ENCODE assay signal across 23 mouse cellular contexts in the genomic region with DNA sequence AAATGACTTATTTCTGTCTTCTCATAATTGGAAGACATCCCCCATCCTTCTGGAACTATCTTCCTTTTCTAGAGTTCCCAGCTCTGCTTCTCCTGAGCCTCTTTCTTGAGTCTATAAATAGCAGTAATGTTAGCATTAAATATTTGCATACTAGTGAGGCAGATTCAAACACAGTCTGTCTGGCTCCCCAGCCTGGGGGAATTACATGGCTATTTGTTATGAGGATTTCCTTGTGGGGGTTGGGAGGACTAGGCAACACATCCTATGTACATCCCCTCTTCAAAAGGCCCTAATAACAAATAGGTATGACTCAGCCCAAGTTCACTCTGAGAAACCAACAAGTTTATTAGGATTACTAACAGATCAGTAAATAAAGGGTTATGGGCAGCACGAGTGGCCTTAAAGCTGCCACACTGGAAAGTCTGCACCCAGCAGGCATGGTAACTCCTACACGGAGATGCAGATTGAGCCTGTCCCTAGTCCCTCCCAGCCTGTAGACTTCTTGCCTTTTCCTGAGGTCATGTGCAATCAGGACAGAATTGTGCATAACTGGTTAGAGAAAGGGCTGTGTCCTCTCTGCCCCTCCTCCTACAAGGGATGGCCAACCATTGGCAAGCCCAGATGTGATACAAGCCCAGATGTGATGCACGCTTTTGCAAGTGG.
DNase-seq lines count a peak whose midpoint lies in the region; ATAC-seq and TF ChIP-seq lines count a peak whose summit lies in the region.
"Had no signal": no experiment of that assay in that cellular context is flagged by ENCODE, and none has a peak within 500 bp of the region (broad histone marks: within the 10 kb centered on the region; RNA-seq: fewer than 3 reads in every experiment).

No protein-coding gene starts in this region.

- H3K4me3 ChIP-seq in gastrocnemius, adult 2 months: no peak overlapping the region
- no peak overlapping the region for H3K4me3 ChIP-seq in heart, embryonic 14.5 days (ENCODE audit: control insufficient read depth in 1 of 2, insufficient read depth in 1 of 2, low read depth in 1 of 2, low read length in 2 of 2)
- no peak overlapping the region for H3K4me3 ChIP-seq in testis, adult 2 months (ENCODE audit: control insufficient read depth, low read depth, low read length)
- H3K4me3 ChIP-seq: neural tube, embryonic 13.5 days had no signal

- peaks cover 7% of the 10 kb centered on the region for H3K27me3 ChIP-seq in heart, embryonic 14.5 days (ENCODE audit: control insufficient read depth, insufficient read depth, low read length)
- no peaks in the 10 kb centered on the region for H3K27me3 ChIP-seq in testis, adult 2 months (ENCODE audit: control insufficient read depth, insufficient read depth, low read length)

- ATAC-seq in heart, embryonic 14.5 days (ENCODE audit: insufficient number of reproducible peaks, insufficient read depth, low FRiP score, low read depth): 0 out of 2 replicates have a peak, but pooled peaks have one; percentile 10
- ATAC-seq: forebrain, embryonic 16.5 days; hindbrain, embryonic 16.5 days had no signal

- H3K27ac ChIP-seq in gastrocnemius, adult 2 months: no peak overlapping the region
- H3K27ac ChIP-seq in heart, embryonic 14.5 days (replicated peaks in 1 of 2; ENCODE audit: control insufficient read depth in 1 of 2, insufficient read depth in 1 of 2, low read depth in 2 of 2, low read length in 2 of 2): 0 out of 4 replicates have a peak overlapping the region, but pooled peaks of 1 of the 2 experiments have one; percentile 12
- peak overlapping the region; percentile 37; the same call in 1 of the 2 replicates for H3K27ac ChIP-seq in testis, adult 2 months (ENCODE audit: control insufficient read depth, insufficient read depth, low read depth, low read length)
- H3K27ac ChIP-seq: liver, embryonic 14.5 days; neural tube, embryonic 13.5 days had no signal

- no peak for TF ChIP-seq POLR2A in testis, adult 2 months (IDR thresholded peaks at IDR 0.05; ENCODE audit: control insufficient read depth, low read depth, low read length)

- DNase-seq in gastrocnemius, adult 18-20 months (ENCODE audit: low spot score): peak; percentile 8
- no peak for DNase-seq in gastrocnemius, adult 2 months
- no peak for DNase-seq in heart, adult 9 months (ENCODE audit: low spot score in 2 of 2)
- DNase-seq in testis, postnatal 10 days (ENCODE audit: low spot score): no peak
- DNase-seq in kidney, adult 9 months: no peak
- no peak for DNase-seq in kidney, adult 8-10 months
- DNase-seq: adrenal gland, adult 8-10 months; cerebellum, adult 11-12 months; cerebellum, postnatal 25 days; heart, postnatal 36 days; kidney, adult 2 months; kidney, postnatal 36 days; layer of hippocampus, adult 9-11 months; lung, postnatal 4 days; right cerebral cortex, postnatal 14 days; thymus, adult 18-20 months had no signal

- no peak for TF ChIP-seq CTCF in gastrocnemius, adult 2 months (IDR thresholded peaks at IDR 0.05)
- TF ChIP-seq CTCF in testis, adult 2 months (IDR thresholded peaks at IDR 0.05; ENCODE audit: control insufficient read depth, insufficient read depth, insufficient replicate concordance, low read depth, low read length): no peak

- no peak overlapping the region for H3K4me2 ChIP-seq in heart, embryonic 14.5 days (ENCODE audit: low read length)
- H3K4me2 ChIP-seq: midbrain, embryonic 11.5 days; neural tube, embryonic 13.5 days had no signal

- H3K9me3 ChIP-seq in heart, embryonic 14.5 days (ENCODE audit: control insufficient read depth, low read length): no peaks in the 10 kb centered on the region
- H3K9me3 ChIP-seq: neural tube, embryonic 13.5 days had no signal

- peaks cover 10 to 25% of the 10 kb centered on the region in 2 experiments for H3K4me1 ChIP-seq in heart, embryonic 14.5 days (ENCODE audit: control insufficient read depth in 2 of 2, insufficient read depth in 2 of 2, low read length in 2 of 2)
- no peaks in the 10 kb centered on the region; the same call in 1 of the 2 replicates for H3K4me1 ChIP-seq in testis, adult 2 months (ENCODE audit: control insufficient read depth, insufficient read depth, low read length)

- no peaks in the 10 kb centered on the region for H3K36me3 ChIP-seq in heart, embryonic 14.5 days (ENCODE audit: control insufficient read depth, insufficient read depth, low read length)
- H3K36me3 ChIP-seq in testis, adult 2 months (ENCODE audit: control insufficient read depth, insufficient read depth, low read length): no peaks in the 10 kb centered on the region
- H3K36me3 ChIP-seq: neural tube, embryonic 13.5 days had no signal

- intact Hi-C loops in gastrocnemius, adult 2 months (cut with DNase I): loop anchor here (10.0 kb wide), 1 partner anchor 995 kb away; no protein-coding TSS in a partner anchor

- H3K9ac ChIP-seq in heart, embryonic 14.5 days (ENCODE audit: low read length): no peak overlapping the region
- H3K9ac ChIP-seq: liver, embryonic 14.5 days; neural tube, embryonic 13.5 days had no signal

- 52% methylated on average over 3 of the region's 3 CpGs for WGBS in heart, embryonic 14.5 days
